Mouse (Mus musculus): ENCODE results near the gene Ostf1.
"Not testable (repeated sequence)": the region's sequence is repeated elsewhere in the genome, so short reads cannot be mapped to it uniquely, and the experiment has no call there.

DNA sequence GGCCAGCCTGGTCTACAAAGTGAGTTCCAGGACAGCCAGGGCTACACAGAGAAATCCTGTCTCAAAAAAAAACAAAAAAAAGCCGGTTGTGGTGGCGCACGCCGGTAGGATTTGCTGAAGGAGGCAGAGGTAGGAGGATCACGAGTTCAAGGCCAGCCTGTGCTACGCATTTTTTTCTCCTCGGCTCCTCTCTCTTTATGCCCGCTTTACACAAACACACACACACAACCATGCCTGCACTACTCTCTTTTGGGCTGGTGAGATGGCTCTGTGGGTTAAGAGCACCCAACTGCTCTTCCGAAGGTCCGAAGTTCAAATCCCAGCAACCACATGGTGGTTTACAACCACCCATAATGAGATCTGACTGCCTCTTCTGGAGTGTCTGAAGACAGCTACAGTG lies 42.8 kb downstream of the Ostf1 start:
- TF ChIP-seq USF1 (IDR thresholded peaks at IDR 0.05; ENCODE audit: low read depth); MYOG (IDR thresholded peaks at IDR 0.05; ENCODE audit: control insufficient read depth, extremely low read depth, insufficient read length); CTCF (IDR thresholded peaks at IDR 0.05; ENCODE audit: control insufficient read depth, insufficient read depth, insufficient read length); MAX (IDR thresholded peaks at IDR 0.05); FOSL1 (IDR thresholded peaks at IDR 0.05; ENCODE audit: insufficient read depth, low read length, poor library complexity, severe bottlenecking): not testable (repeated sequence)
